Mouse (Mus musculus) limb, embryonic 12.5 days (tissue): ENCODE measurements around the gene Trappc12. TPM values are rescaled to one million over a fixed set of nuclear protein-coding genes. Genes with fewer than 3 reads are reported as not detected.
A peak's percentile ranks its signal among the peaks of the same experiment; 100 is the strongest.

ENCODE experiments used
- ATAC-seq: fragments of 200-750 bp; cut with Nextera tagmentation; 2 replicates; pipeline ENCODE4 v1.8.0; 2017; ENCODE audit warnings: low read depth, moderate TSS enrichment; ENCODE audit not compliant: insufficient number of reproducible peaks, insufficient read depth, low FRiP score, low TSS enrichment
- H3K27ac ChIP-seq: fragments of 300-500 bp; sonication (generic); 2 replicates; pipeline ENCODE4 v1.5.1; 2016; ENCODE audit warnings: mild to moderate bottlenecking, moderate library complexity
- H3K27me3 ChIP-seq: fragments of 300-500 bp; sonication (generic); 2 replicates; pipeline ENCODE4 v1.6.1; 2016; ENCODE audit warnings: mild to moderate bottlenecking, moderate library complexity
- H3K36me3 ChIP-seq: fragments of 300-500 bp; sonication (generic); 2 replicates; pipeline ENCODE4 v1.6.1; 2016; ENCODE audit warnings: mild to moderate bottlenecking, moderate library complexity
- H3K4me1 ChIP-seq: fragments of 300-500 bp; sonication (generic); replicated peaks from 2 replicates; pipeline ENCODE4 v1.6.1; 2016
- H3K4me2 ChIP-seq: fragments of 300-500 bp; sonication (generic); 2 replicates; pipeline ENCODE4 v1.6.1; 2016; ENCODE audit warnings: mild to moderate bottlenecking, moderate library complexity
- H3K4me3 ChIP-seq: fragments of 300-500 bp; sonication (generic); replicated peaks from 2 replicates; pipeline ENCODE4 v1.5.1; 2016; ENCODE audit warnings: mild to moderate bottlenecking
- H3K9ac ChIP-seq: fragments of 300-500 bp; sonication (generic); replicated peaks from 2 replicates; pipeline ENCODE4 v1.6.1; 2016; ENCODE audit warnings: mild to moderate bottlenecking, moderate library complexity
- H3K9me3 ChIP-seq: fragments of 300-500 bp; sonication (generic); 2 replicates; pipeline ENCODE4 v1.6.1; 2016; ENCODE audit warnings: mild to moderate bottlenecking, moderate library complexity
- WGBS: fragments of 180-500 bp; shearing (Covaris S2); methylation state at CpG from one replicate; pipeline ENCODE4 v1.1.7; 2016; 5-methylcytosine and 5-hydroxymethylcytosine counted together
- polyA plus RNA-seq: library from polyadenylated mRNA; unstranded; fragments of >200 nt; fragmentation: Nextera tagmentation; extraction: Ambion mirVana; gene quantifications from 2 replicates; pipeline ENCODE4 v1.2.1, GENCODE M21; 2016

Gene Trappc12
- polyA plus RNA-seq, 1 experiment from 2014 or later = 42.1 TPM

- peaks cover 59% of the 10 kb centered on the region for H3K36me3 ChIP-seq
- no peak overlapping the region for H3K4me2 ChIP-seq
- no peak overlapping the region for H3K4me3 ChIP-seq
- ATAC-seq = no peak
- 89% methylated on average over 6 of the region's 6 CpGs for WGBS
- no peaks in the 10 kb centered on the region for H3K4me1 ChIP-seq
- no peak overlapping the region for H3K9ac ChIP-seq
- no peaks in the 10 kb centered on the region for H3K9me3 ChIP-seq
- H3K27me3 ChIP-seq = no peaks in the 10 kb centered on the region
- H3K27ac ChIP-seq = no peak overlapping the region
Observed at GRCm38 (mm10) chr12:28688996-28689395, 61.3 kb downstream of the Trappc12 start.

GRCm38 (mm10) chr12:28686199-28686879 is 63.9 kb downstream of the Trappc12 start:
- Histone ChIP-seq H3K4me1 (no peaks in the 10 kb centered on the region), H3K27me3 (no peaks in the 10 kb centered on the region), H3K27ac (no peak overlapping the region), H3K4me3 (no peak overlapping the region), H3K9ac (no peak overlapping the region), H3K4me2 (no peak overlapping the region), H3K36me3 (peaks cover 49% of the 10 kb centered on the region), H3K9me3 (no peaks in the 10 kb centered on the region)
- WGBS = 74% methylated on average over 8 of the region's 8 CpGs
- no peak for ATAC-seq

- H3K4me1 ChIP-seq = no peaks in the 10 kb centered on the region
- no peaks in the 10 kb centered on the region for H3K9me3 ChIP-seq
- peaks cover 48% of the 10 kb centered on the region for H3K36me3 ChIP-seq
- WGBS = 77% methylated on average over 3 of the region's 3 CpGs
- H3K27me3 ChIP-seq = no peaks in the 10 kb centered on the region
- H3K4me3 ChIP-seq = no peak overlapping the region
- ATAC-seq = no peak
- no peak overlapping the region for H3K9ac ChIP-seq
- H3K27ac ChIP-seq = no peak overlapping the region
- H3K4me2 ChIP-seq = no peak overlapping the region
Observed at GRCm38 (mm10) chr12:28685771-28686170, 64.5 kb downstream of the Trappc12 start.

- ATAC-seq = no peak
- peaks cover 38% of the 10 kb centered on the region for H3K36me3 ChIP-seq
- H3K27me3 ChIP-seq = no peaks in the 10 kb centered on the region
- H3K4me3 ChIP-seq = no peak overlapping the region
- H3K9ac ChIP-seq = no peak overlapping the region
- no peaks in the 10 kb centered on the region for H3K9me3 ChIP-seq
- H3K27ac ChIP-seq = no peak overlapping the region
- 88% methylated on average over 1 of the region's 1 CpGs for WGBS
- H3K4me1 ChIP-seq = no peaks in the 10 kb centered on the region
- H3K4me2 ChIP-seq = no peak overlapping the region
Observed at GRCm38 (mm10) chr12:28684674-28685073, 65.6 kb downstream of the Trappc12 start.

GRCm38 (mm10) chr12:28675925-28676209 is 74.4 kb downstream of the Trappc12 start:
- peak overlapping the region; percentile 46 for H3K4me3 ChIP-seq

GRCm38 (mm10) chr12:28675121-28675924 is 74.9 kb downstream of the Trappc12 start, which contains the start of gene Adi1:
TSS of gene Adi1 (plus strand) at chr12:28675231.
- H3K4me1 ChIP-seq = peaks cover 11% of the 10 kb centered on the region
- ATAC-seq = peak; percentile 98
- peaks cover 23% of the 10 kb centered on the region for H3K36me3 ChIP-seq
- H3K4me2 ChIP-seq = peak within 1 kb of the TSS; percentile 60
- H3K27ac ChIP-seq = peak within 1 kb of the TSS; percentile 95
- WGBS = 2% methylated on average over 53 of the region's 53 CpGs
- no peaks in the 10 kb centered on the region for H3K9me3 ChIP-seq
- no peaks in the 10 kb centered on the region for H3K27me3 ChIP-seq
- H3K4me3 ChIP-seq = peak within 1 kb of the TSS; percentile 46
- peak within 1 kb of the TSS; percentile 53 for H3K9ac ChIP-seq

More at GRCm38 (mm10) chr12:28675925-28676209, 74.4 kb downstream of the Trappc12 start:
- ATAC-seq = no peak
- peaks cover 11% of the 10 kb centered on the region for H3K4me1 ChIP-seq
- peak overlapping the region; percentile 95 for H3K27ac ChIP-seq
- H3K27me3 ChIP-seq = no peaks in the 10 kb centered on the region
- peaks cover 23% of the 10 kb centered on the region for H3K36me3 ChIP-seq
- peak overlapping the region; percentile 53 for H3K9ac ChIP-seq
- no peaks in the 10 kb centered on the region for H3K9me3 ChIP-seq
- H3K4me2 ChIP-seq = peak overlapping the region; percentile 60
- 71% methylated on average over 5 of the region's 5 CpGs for WGBS

- peaks cover 18% of the 10 kb centered on the region for H3K36me3 ChIP-seq
- H3K9ac ChIP-seq = no peak overlapping the region
- H3K4me3 ChIP-seq = peak overlapping the region; percentile 46; the same call in 1 of the 2 replicates
- peak overlapping the region; percentile 60 for H3K4me2 ChIP-seq
- no peaks in the 10 kb centered on the region for H3K9me3 ChIP-seq
- WGBS = 83% methylated on average over 10 of the region's 10 CpGs
- H3K27me3 ChIP-seq = no peaks in the 10 kb centered on the region
- peaks cover 11% of the 10 kb centered on the region for H3K4me1 ChIP-seq
- H3K27ac ChIP-seq = no peak overlapping the region
- ATAC-seq = no peak
Observed at GRCm38 (mm10) chr12:28674038-28674720, 76.1 kb downstream of the Trappc12 start.

DNA sequence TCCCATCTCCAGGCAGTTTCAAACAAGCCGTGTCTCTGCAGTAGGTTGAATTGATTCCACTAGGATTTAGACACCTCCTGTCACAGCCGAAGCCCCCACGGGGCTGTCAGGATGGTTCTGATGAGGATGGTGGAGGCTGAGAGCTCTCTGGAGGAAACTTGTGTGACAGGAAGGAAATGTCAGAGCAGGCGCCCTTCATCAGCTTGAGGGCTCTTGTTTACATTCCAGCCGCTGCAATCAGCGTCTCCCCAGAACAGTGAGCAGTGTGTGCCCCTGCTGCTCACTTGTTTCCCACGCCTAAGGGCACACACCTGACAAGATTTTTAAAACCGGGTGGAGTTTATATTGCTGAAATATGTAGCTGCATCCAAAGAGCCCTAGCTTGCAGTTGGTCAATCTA is 83.0 kb downstream of the Trappc12 start:
- Histone ChIP-seq H3K27me3 (no peaks in the 10 kb centered on the region), H3K4me3 (no peak overlapping the region), H3K4me2 (no peak overlapping the region), H3K27ac (no peak overlapping the region), H3K36me3 (no peaks in the 10 kb centered on the region), H3K9me3 (no peaks in the 10 kb centered on the region), H3K9ac (no peak overlapping the region), H3K4me1 (no peaks in the 10 kb centered on the region; the same call in 1 of the 2 replicates)
- ATAC-seq = no peak
- 35% methylated on average over 8 of the region's 8 CpGs for WGBS

DNA sequence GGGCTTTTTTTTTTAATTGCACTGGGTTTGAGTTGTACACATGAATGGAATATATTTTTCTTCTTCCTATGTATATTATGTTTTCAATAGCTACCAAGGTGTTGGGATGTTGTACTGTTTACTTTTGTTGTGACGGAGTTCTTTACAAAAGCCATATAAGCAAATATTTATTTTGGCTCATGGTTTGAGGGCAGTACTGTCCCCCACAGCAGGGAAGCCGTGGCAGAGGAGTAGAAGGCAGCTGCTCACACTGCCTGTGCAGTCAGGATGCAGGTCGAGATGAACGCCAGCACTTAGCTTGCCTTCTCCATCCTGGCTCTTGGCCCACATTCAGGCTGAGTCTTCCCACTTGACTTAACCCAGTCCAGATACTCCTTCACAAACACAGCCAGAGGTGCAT is 83.5 kb downstream of the Trappc12 start:
- no peak for ATAC-seq
- H3K27me3 ChIP-seq = no peaks in the 10 kb centered on the region
- no peaks in the 10 kb centered on the region for H3K36me3 ChIP-seq
- H3K4me2 ChIP-seq = no peak overlapping the region
- H3K4me3 ChIP-seq = no peak overlapping the region
- no peaks in the 10 kb centered on the region; the same call in 1 of the 2 replicates for H3K4me1 ChIP-seq
- H3K9ac ChIP-seq = no peak overlapping the region
- 81% methylated on average over 4 of the region's 4 CpGs for WGBS
- H3K27ac ChIP-seq = no peak overlapping the region
- H3K9me3 ChIP-seq = no peaks in the 10 kb centered on the region

- ATAC-seq = no peak
- H3K9ac ChIP-seq = no peak overlapping the region
- H3K27me3 ChIP-seq = no peaks in the 10 kb centered on the region
- H3K27ac ChIP-seq = no peak overlapping the region
- H3K4me1 ChIP-seq = no peaks in the 10 kb centered on the region; the same call in 1 of the 2 replicates
- WGBS = 85% methylated on average over 4 of the region's 4 CpGs
- no peak overlapping the region for H3K4me3 ChIP-seq
- no peaks in the 10 kb centered on the region for H3K9me3 ChIP-seq
- peaks cover 38% of the 10 kb centered on the region for H3K36me3 ChIP-seq
- no peak overlapping the region for H3K4me2 ChIP-seq
Observed at GRCm38 (mm10) chr12:28662628-28663027, 87.6 kb downstream of the Trappc12 start.
